Mouse (Mus musculus): ENCODE measurements around the gene Lrig3. TPM values are rescaled to one million over a fixed set of nuclear protein-coding genes. Genes with fewer than 3 reads are reported as not detected.

Gene Lrig3
- polyA plus RNA-seq, 1 experiment from 2014 or later: 1.9 TPM

- DNase-seq (ENCODE audit: low spot score): no peak
Measured at GRCm38 (mm10) chr10:125961411-125962107, 4.4 kb upstream of the Lrig3 start.

GRCm38 (mm10) chr10:125964709-125965108, 1.3 kb upstream of the Lrig3 start:
- DNase-seq (ENCODE audit: low spot score): no peak

GRCm38 (mm10) chr10:125966481-125967251, 698 bp downstream of the Lrig3 start:
- DNase-seq (ENCODE audit: low spot score): peak; percentile 31

GRCm38 (mm10) chr10:125967436-125968160, 1.6 kb downstream of the Lrig3 start:
- no peak for DNase-seq (ENCODE audit: low spot score)

GRCm38 (mm10) chr10:125968191-125969132, 2.5 kb downstream of the Lrig3 start:
- no peak for DNase-seq (ENCODE audit: low spot score)

- DNase-seq (ENCODE audit: low spot score): no peak
Measured at GRCm38 (mm10) chr10:125969133-125969490, 3.1 kb downstream of the Lrig3 start.

- no peak for DNase-seq (ENCODE audit: low spot score)
Measured at GRCm38 (mm10) chr10:125970031-125970430, 4.1 kb downstream of the Lrig3 start.

- DNase-seq (ENCODE audit: low spot score): no peak
Measured at GRCm38 (mm10) chr10:125970500-125970899, 4.5 kb downstream of the Lrig3 start.

GRCm38 (mm10) chr10:125973726-125974125, 7.8 kb downstream of the Lrig3 start:
- DNase-seq (ENCODE audit: low spot score): no peak

- DNase-seq (ENCODE audit: low spot score): no peak
Measured at GRCm38 (mm10) chr10:125981938-125982337, 16.0 kb downstream of the Lrig3 start.

GRCm38 (mm10) chr10:125984473-125985035, 18.6 kb downstream of the Lrig3 start:
- DNase-seq (ENCODE audit: low spot score): no peak

- no peak for DNase-seq (ENCODE audit: low spot score)
Measured at GRCm38 (mm10) chr10:125985795-125986194, 19.8 kb downstream of the Lrig3 start.

- DNase-seq (ENCODE audit: low spot score): no peak
Measured at GRCm38 (mm10) chr10:125986443-125986842, 20.5 kb downstream of the Lrig3 start.

GRCm38 (mm10) chr10:125987307-125987706, 21.3 kb downstream of the Lrig3 start:
- no peak for DNase-seq (ENCODE audit: low spot score)

- no peak for DNase-seq (ENCODE audit: low spot score)
Measured at GRCm38 (mm10) chr10:125988037-125988436, 22.1 kb downstream of the Lrig3 start.

GRCm38 (mm10) chr10:125989890-125990289, 23.9 kb downstream of the Lrig3 start:
- DNase-seq (ENCODE audit: low spot score): no peak

GRCm38 (mm10) chr10:125990394-125990793, 24.4 kb downstream of the Lrig3 start:
- DNase-seq (ENCODE audit: low spot score): no peak

- DNase-seq (ENCODE audit: low spot score): no peak
Measured at GRCm38 (mm10) chr10:125991819-125992218, 25.9 kb downstream of the Lrig3 start.

GRCm38 (mm10) chr10:125994855-125995254, 28.9 kb downstream of the Lrig3 start:
- DNase-seq (ENCODE audit: low spot score): peak; percentile 72

- DNase-seq (ENCODE audit: low spot score): no peak
Measured at GRCm38 (mm10) chr10:125995701-125996100, 29.7 kb downstream of the Lrig3 start.

- no peak for DNase-seq (ENCODE audit: low spot score)
Measured at GRCm38 (mm10) chr10:125996989-125997388, 31.0 kb downstream of the Lrig3 start.

All from thymus, postnatal 0 days (tissue).